Mouse (Mus musculus) spleen, postnatal 36 days (tissue): ENCODE measurements around the gene Pakap.

Source experiments
- DNase-seq, 2 experiments: peaks; one replicate each; pipeline ENCODE4 v3.0.0; 2022; ENCODE audit warnings: low spot score in 2 of 2, mixed read lengths in 1 of 2

Pakap gene

GRCm38 (mm10) chr4:57567666-57568206, at the start of gene Pakap:
Gene Pakap (plus strand): TSS chr4:57568179.
- no peak for DNase-seq

DNA sequence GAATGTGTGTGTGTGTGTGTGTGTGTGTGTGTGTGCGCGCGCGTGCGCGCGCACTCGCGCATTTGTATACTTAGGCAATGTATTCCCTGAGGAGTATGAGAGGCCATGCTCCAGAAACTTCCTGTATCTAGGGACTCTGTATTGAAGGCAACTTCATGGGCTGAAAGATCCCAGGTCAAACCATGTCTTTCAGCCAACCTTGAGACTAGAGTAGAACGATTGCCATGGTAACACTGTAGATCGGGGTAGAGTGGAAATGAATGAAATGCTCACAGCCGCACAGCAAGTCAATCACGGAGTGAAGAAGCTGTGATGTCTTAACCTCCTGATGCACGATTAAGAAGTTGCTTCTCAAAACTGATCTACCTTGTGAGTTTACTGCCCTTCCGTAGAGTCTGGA, 44.5 kb upstream of the Pakap start:
- no peak for DNase-seq

DNA sequence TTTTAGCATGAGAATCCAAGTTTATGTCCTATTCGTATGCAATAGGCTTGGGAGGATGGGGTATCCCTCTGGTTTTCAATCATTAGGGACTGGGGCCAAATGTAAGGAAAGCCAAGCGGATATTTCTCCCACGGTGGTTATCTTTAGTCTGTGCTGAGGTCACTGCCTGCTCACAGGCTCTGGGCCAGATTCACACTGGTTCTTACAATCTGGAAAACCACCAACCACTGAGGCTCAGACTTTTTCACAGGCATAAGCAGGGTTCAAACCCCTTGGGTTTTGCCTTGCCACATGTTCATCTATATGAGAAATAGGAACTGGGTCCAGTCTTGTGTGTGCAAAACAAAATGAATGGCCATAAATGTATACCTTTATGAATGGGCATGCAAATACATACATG, 43.5 kb upstream of the Pakap start:
- no peak for DNase-seq

GRCm38 (mm10) chr4:57525221-57526011, 42.6 kb upstream of the Pakap start:
- DNase-seq: no peak

GRCm38 (mm10) chr4:57528296-57528695, 39.7 kb upstream of the Pakap start:
- DNase-seq: no peak

GRCm38 (mm10) chr4:57533686-57534085, 34.3 kb upstream of the Pakap start:
- no peak for DNase-seq

GRCm38 (mm10) chr4:57534232-57534631, 33.7 kb upstream of the Pakap start:
- DNase-seq: no peak

DNA sequence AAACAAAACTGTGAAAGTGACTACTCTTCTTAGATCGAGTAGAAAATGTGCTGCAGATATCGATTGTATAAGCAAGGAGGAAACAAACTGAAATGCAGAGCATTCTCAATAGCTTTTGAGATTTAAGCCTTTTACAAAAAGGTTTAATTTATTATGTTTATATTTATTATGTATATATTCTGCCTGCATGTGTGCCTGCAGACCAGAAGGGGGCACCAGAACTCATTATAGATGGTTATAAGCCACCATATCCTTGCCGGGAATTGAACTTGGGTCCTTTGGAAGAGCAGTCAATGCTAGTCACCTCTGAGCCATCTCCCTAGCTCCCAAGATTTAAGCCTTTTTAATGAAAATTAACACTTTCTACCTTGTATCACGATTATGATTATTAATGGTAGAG, 32.9 kb upstream of the Pakap start:
- DNase-seq: no peak

DNA sequence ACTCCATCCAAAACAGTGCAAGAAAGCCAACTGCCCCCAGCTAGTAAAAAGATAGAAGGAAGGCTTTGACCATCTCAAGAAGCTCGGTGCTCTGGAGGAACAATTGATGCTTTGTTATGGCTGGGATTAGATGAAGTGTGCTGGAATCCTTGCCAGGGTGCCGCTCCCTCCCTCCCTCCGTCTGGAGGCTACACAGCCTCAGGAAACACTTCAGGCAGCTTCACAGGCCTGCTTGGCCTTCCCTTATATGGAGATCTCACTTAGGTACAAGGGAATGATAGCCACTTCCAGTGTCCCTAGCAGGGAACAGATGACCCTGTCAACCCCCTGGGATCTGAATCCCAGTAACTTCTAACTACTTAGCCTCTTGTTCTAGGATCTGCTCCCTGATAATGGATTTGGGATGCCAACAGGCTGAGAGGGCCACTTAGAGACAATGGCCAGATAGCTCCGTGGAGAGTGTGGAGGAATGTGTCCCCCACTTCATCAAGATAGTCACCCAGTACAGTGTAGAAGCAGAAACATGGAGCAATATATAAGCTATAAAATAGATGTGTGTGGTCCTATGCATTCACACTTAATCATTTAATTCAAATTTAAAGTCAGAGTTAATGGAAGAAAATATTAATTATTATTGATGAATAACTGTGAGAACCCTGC, 29.8 kb upstream of the Pakap start:
- DNase-seq: no peak

- DNase-seq: no peak
These were observed 24.2 kb upstream of the Pakap start for GRCm38 (mm10) chr4:57543692-57544256.

GRCm38 (mm10) chr4:57547785-57548184, 20.2 kb upstream of the Pakap start:
- no peak for DNase-seq

- no peak for DNase-seq
These were observed 17.8 kb upstream of the Pakap start for GRCm38 (mm10) chr4:57550216-57550615.

GRCm38 (mm10) chr4:57557102-57557501, 10.9 kb upstream of the Pakap start:
- no peak for DNase-seq

DNA sequence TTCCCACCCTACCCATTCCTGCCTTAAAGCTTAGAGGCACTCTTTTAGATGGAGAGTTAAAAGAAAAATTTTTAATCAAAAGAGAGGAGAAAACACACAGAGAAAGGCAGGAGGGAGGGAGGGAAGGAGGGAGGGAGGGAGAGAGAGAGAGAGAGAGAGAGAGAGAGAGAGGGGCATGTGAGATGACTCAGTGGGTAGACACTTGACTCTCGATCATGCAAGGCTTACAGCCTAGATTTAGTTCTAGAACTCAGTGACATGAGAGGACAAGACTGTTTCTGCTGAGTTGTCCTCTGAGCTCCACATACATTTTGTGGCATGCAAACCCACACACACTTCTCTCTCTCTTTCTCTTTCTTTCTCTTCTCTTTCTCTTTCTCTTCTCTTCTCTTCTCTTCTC, 8.5 kb upstream of the Pakap start:
- no peak for DNase-seq

DNA sequence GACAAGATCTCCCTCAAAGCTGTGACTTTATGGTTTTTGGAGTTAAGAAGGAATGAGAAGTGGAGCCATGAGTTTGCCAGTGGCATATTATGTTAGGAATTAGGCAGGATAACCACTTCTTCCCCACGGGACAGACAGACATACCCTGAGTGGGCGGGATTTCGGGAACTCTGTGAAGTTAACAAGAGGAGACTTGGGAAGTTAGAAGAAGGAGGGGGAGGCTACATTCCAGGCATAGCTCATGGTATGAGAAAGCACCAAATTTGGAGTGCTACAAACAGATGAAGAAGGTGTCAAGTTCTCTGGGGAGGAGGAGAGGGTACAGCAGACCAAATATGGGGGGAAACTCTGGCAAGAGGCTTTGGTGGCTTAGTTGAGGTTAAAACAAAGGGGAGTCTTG, 8.0 kb upstream of the Pakap start:
- no peak for DNase-seq

DNA sequence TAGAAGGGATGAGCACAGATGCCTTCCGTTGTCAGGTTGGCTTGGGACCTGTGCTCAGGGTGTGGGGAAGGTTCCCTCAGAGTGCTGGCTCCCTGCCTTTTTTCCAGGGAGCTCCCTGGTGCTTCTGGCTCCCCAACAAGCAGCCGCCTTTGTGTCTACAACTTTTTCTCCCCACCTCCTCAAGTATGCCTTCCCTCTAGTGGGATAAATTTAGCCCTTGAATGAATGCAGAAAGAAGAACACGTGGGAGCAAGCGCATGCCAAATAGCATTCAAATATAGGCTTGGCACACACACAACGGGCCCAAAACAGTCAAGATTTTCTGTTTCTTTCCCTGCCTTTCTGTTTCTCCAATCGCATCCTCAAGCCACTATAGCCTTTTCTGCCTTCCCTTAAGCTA, 6.9 kb upstream of the Pakap start:
- DNase-seq: no peak

DNA sequence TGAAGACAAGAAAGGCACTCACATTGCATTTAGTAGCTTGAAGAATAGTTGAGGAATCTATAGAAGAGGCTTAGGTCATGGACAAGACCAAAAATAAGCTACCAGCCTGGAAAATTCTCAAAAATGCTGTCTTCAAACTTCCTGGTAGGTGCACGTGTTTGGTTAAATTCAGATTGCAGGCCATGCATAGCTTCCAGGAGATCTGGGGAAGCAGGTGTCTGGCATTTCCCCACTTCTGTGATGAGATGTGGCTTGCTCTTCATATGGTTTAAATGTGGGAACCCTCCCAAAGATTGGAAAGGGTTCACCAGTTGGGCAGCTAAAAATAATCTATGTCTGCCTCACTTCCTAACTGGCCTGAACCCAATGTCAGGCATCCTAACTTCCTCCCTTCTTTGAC, 2.7 kb upstream of the Pakap start:
- DNase-seq: no peak

- no peak for DNase-seq
These were observed 2.2 kb upstream of the Pakap start for GRCm38 (mm10) chr4:57565811-57566210.

GRCm38 (mm10) chr4:57568268-57569068, 489 bp downstream of the Pakap start:
- DNase-seq: no peak

GRCm38 (mm10) chr4:57569069-57569355, 1.0 kb downstream of the Pakap start:
- DNase-seq: no peak

GRCm38 (mm10) chr4:57569711-57570110, 1.7 kb downstream of the Pakap start:
- DNase-seq: no peak

DNA sequence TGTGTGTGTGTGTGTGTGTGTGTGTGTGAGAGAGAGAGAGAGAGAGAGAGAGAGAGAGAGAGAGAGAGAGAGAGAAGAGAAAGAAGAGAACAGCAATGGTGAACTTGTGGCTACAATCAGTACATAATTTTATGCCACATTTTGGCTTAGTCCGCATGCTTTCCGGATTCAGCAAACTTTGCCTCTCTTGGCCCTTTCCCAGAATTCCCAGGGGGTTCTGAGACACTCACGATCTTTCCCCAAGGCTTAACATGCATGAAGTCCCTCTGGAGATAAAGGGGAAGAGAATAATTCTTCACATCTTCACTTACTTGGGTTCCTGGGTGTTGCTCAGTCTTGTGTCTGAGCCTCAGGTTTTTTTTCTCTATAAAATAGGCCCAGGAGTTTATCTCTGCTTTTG, 2.2 kb downstream of the Pakap start:
- no peak for DNase-seq
